Mouse (Mus musculus) hindbrain, postnatal 0 days (tissue): ENCODE results near the gene Mdc1. TPM values are rescaled to one million over a fixed set of nuclear protein-coding genes. Genes with fewer than 3 reads are reported as not detected.

Source experiments
- ATAC-seq: fragments of 200-750 bp; cut with Nextera tagmentation; 2 replicates; pipeline ENCODE4 v1.8.0; 2017; ENCODE audit warnings: mild to moderate bottlenecking, moderate TSS enrichment, moderate library complexity
- DNase-seq: peaks from one replicate; pipeline ENCODE4 v3.0.0-alpha.2; 2015; ENCODE audit warnings: low spot score
- H3K27ac ChIP-seq: fragments of 300-500 bp; sonication (generic); 2 replicates; pipeline ENCODE4 v1.5.1; 2014; ENCODE audit warnings: mild to moderate bottlenecking
- H3K27me3 ChIP-seq: fragments of 300-500 bp; sonication (generic); 2 replicates; pipeline ENCODE4 v1.6.1; 2014; ENCODE audit warnings: low read length, mixed read lengths; ENCODE audit not compliant: insufficient read depth
- H3K36me3 ChIP-seq: fragments of 300-500 bp; sonication (generic); 2 replicates; pipeline ENCODE4 v1.6.1; 2014; ENCODE audit warnings: low read length, mixed read lengths; ENCODE audit not compliant: insufficient read depth
- H3K4me1 ChIP-seq: fragments of 300-500 bp; sonication (generic); 2 replicates; pipeline ENCODE4 v1.6.1; 2014; ENCODE audit warnings: antibody characterized with exemption, low read length, mixed read lengths; ENCODE audit not compliant: insufficient read depth
- H3K4me2 ChIP-seq: fragments of 300-500 bp; sonication (generic); 2 replicates; pipeline ENCODE4 v1.6.1; 2014; ENCODE audit warnings: low read depth, mild to moderate bottlenecking, low read length, moderate library complexity, mixed read lengths
- H3K4me3 ChIP-seq: fragments of 300-500 bp; sonication (generic); 2 replicates; pipeline ENCODE4 v1.5.1; 2014; ENCODE audit warnings: low read length
- H3K9ac ChIP-seq: fragments of 300-500 bp; sonication (generic); replicated peaks from 2 replicates; pipeline ENCODE4 v1.6.1; 2014; ENCODE audit warnings: mild to moderate bottlenecking, low read length, moderate library complexity, mixed read lengths
- H3K9me3 ChIP-seq: fragments of 300-500 bp; sonication (generic); 2 replicates; pipeline ENCODE4 v1.6.1; 2016; ENCODE audit warnings: low read length, mixed read lengths
- CTCF ChIP-seq: IDR thresholded peaks from 2 replicates; pipeline ENCODE4 v1.5.1; 2016; ENCODE audit warnings: antibody characterized with exemption, control low read depth, low read depth
- WGBS: fragments of 180-500 bp; shearing (Covaris S2); extraction: QIAGEN DNeasy Blood & Tissue Kit; methylation state at CpG from one replicate; pipeline ENCODE4 v1.1.7; 2014; 5-methylcytosine and 5-hydroxymethylcytosine counted together
- polyA plus RNA-seq: library from polyadenylated mRNA; unstranded; fragments of >200 nt; fragmentation: Nextera tagmentation; extraction: Ambion mirVana; gene quantifications from 2 replicates; pipeline ENCODE4 v1.2.1, GENCODE M21; 2015
- total RNA-seq: library from RNA; depleted of rRNA; stranded (reverse); fragments of >200 nt; gene quantifications from 2 replicates; pipeline ENCODE4 v1.2.3, GENCODE M21; 2014

Mdc1 gene
- total and polyA plus RNA-seq, 2 experiments from 2014 or later, result 4.1 to 26.7 TPM

- no peak; the same call in 1 of the 2 replicates for ATAC-seq
- peak; percentile 53 for DNase-seq
- H3K4me3 ChIP-seq, result peak overlapping the region; percentile 70
- peaks cover 4% of the 10 kb centered on the region for H3K4me1 ChIP-seq
- no peak for TF ChIP-seq CTCF
- H3K4me2 ChIP-seq, result peak overlapping the region; percentile 91
- 0 out of 2 replicates have a peak, but pooled peaks cover 5% of the 10 kb centered on the region for H3K36me3 ChIP-seq
- no peaks in the 10 kb centered on the region for H3K9me3 ChIP-seq
- WGBS, result 2% methylated on average over 11 of the region's 11 CpGs
- peak overlapping the region; percentile 77 for H3K9ac ChIP-seq
- H3K27ac ChIP-seq, result peak overlapping the region; percentile 82
- H3K27me3 ChIP-seq, result no peaks in the 10 kb centered on the region
Observed at GRCm38 (mm10) chr17:35822564-35822963, 18.8 kb upstream of the Mdc1 start.

- DNase-seq (peak; percentile 92), ATAC-seq (peak; percentile 88)
- TF ChIP-seq CTCF, result peak; percentile 15; the same call in 1 of the 2 replicates
- Histone ChIP-seq H3K27me3 (no peaks in the 10 kb centered on the region), H3K27ac (peak within 1 kb of the TSS; percentile 82), H3K4me3 (peak within 1 kb of the TSS; percentile 70), H3K36me3 (0 out of 2 replicates have a peak, but pooled peaks cover 5% of the 10 kb centered on the region), H3K4me1 (peaks cover 4% of the 10 kb centered on the region), H3K4me2 (peak within 1 kb of the TSS; percentile 91), H3K9ac (peak within 1 kb of the TSS; percentile 77), H3K9me3 (no peaks in the 10 kb centered on the region)
- under 1% methylated on average over 39 of the region's 47 CpGs for WGBS
Observed at GRCm38 (mm10) chr17:35822964-35823937, 18.1 kb upstream of the Mdc1 start, which contains the start of gene Flot1. Gene Flot1 (plus strand): TSS chr17:35823230.

GRCm38 (mm10) chr17:35824402-35824801 is 16.9 kb upstream of the Mdc1 start:
- no peak for DNase-seq
- Histone ChIP-seq H3K27me3 (no peaks in the 10 kb centered on the region), H3K4me3 (peak overlapping the region; percentile 70), H3K36me3 (0 out of 2 replicates have a peak, but pooled peaks cover 5% of the 10 kb centered on the region), H3K9me3 (no peaks in the 10 kb centered on the region), H3K27ac (0 out of 2 replicates have a peak overlapping the region, but pooled peaks have one; percentile 82), H3K4me2 (peak overlapping the region; percentile 91), H3K4me1 (peaks cover 4% of the 10 kb centered on the region), H3K9ac (peak overlapping the region; percentile 77; the same call in 1 of the 2 replicates)
- TF ChIP-seq CTCF, result peak; percentile 47
- no peak for ATAC-seq
- 69% methylated on average over 7 of the region's 7 CpGs for WGBS

- no peak for TF ChIP-seq CTCF
- no peak for ATAC-seq
Observed at GRCm38 (mm10) chr17:35825109-35825850, 16.0 kb upstream of the Mdc1 start.

GRCm38 (mm10) chr17:35829737-35830136 is 11.6 kb upstream of the Mdc1 start:
- peaks cover 20% of the 10 kb centered on the region for H3K36me3 ChIP-seq

More at GRCm38 (mm10) chr17:35825109-35825850, 16.0 kb upstream of the Mdc1 start:
- Histone ChIP-seq H3K36me3 (0 out of 2 replicates have a peak, but pooled peaks cover 5% of the 10 kb centered on the region), H3K4me2 (no peak overlapping the region), H3K9me3 (no peaks in the 10 kb centered on the region), H3K27ac (no peak overlapping the region), H3K4me3 (no peak overlapping the region), H3K9ac (no peak overlapping the region), H3K4me1 (peaks cover 4% of the 10 kb centered on the region), H3K27me3 (no peaks in the 10 kb centered on the region)
- WGBS, result 92% methylated on average over 13 of the region's 13 CpGs
- no peak for DNase-seq

GRCm38 (mm10) chr17:35832400-35833238 is 8.7 kb upstream of the Mdc1 start:
- Histone ChIP-seq H3K4me2 (no peak overlapping the region), H3K27me3 (no peaks in the 10 kb centered on the region), H3K9ac (no peak overlapping the region), H3K9me3 (no peaks in the 10 kb centered on the region), H3K4me3 (no peak overlapping the region), H3K36me3 (peaks cover 28% of the 10 kb centered on the region), H3K27ac (no peak overlapping the region), H3K4me1 (peaks cover 13% of the 10 kb centered on the region; the same call in 1 of the 2 replicates)
- no peak for ATAC-seq
- TF ChIP-seq CTCF, result no peak
- WGBS, result 66% methylated on average over 8 of the region's 8 CpGs
- peak; percentile 30 for DNase-seq

More at GRCm38 (mm10) chr17:35829737-35830136, 11.6 kb upstream of the Mdc1 start:
- peaks cover under 1% of the 10 kb centered on the region; the same call in 1 of the 2 replicates for H3K4me1 ChIP-seq
- H3K27ac ChIP-seq, result no peak overlapping the region
- no peak overlapping the region for H3K4me2 ChIP-seq
- H3K9me3 ChIP-seq, result no peaks in the 10 kb centered on the region
- DNase-seq (peak; percentile 87), ATAC-seq (peak; percentile 52)
- no peaks in the 10 kb centered on the region for H3K27me3 ChIP-seq
- peak; percentile 91 for TF ChIP-seq CTCF
- 3% methylated on average over 21 of the region's 21 CpGs for WGBS
- H3K4me3 ChIP-seq, result no peak overlapping the region
- no peak overlapping the region for H3K9ac ChIP-seq
